Mouse (Mus musculus) kidney, embryonic 15.5 days (tissue): ENCODE measurements around the gene Rab4a. TPM values are rescaled to one million over a fixed set of nuclear protein-coding genes. Genes with fewer than 3 reads are reported as not detected.

Source experiments
- ATAC-seq: fragments of 200-750 bp; cut with Nextera tagmentation; replicated peaks from 2 replicates; pipeline ENCODE4 v1.8.0; 2017; ENCODE audit warnings: moderate TSS enrichment; ENCODE audit not compliant: low FRiP score
- H3K27ac ChIP-seq: fragments of 300-500 bp; sonication (generic); 2 replicates; pipeline ENCODE4 v1.5.1; 2015; ENCODE audit warnings: mild to moderate bottlenecking, inconsistent platforms
- H3K27me3 ChIP-seq: fragments of 300-500 bp; sonication (generic); 2 replicates; pipeline ENCODE4 v1.6.1; 2015; ENCODE audit warnings: inconsistent platforms
- H3K36me3 ChIP-seq: fragments of 300-500 bp; sonication (generic); 2 replicates; pipeline ENCODE4 v1.6.1; 2015; ENCODE audit warnings: inconsistent platforms
- H3K4me1 ChIP-seq: fragments of 300-500 bp; sonication (generic); 2 replicates; pipeline ENCODE4 v1.6.1; 2015; ENCODE audit warnings: inconsistent platforms
- H3K4me2 ChIP-seq: fragments of 300-500 bp; sonication (generic); 2 replicates; pipeline ENCODE4 v1.6.1; 2015; ENCODE audit warnings: moderate library complexity, mild to moderate bottlenecking, inconsistent platforms
- H3K4me3 ChIP-seq: fragments of 300-500 bp; sonication (generic); replicated peaks from 2 replicates; pipeline ENCODE4 v1.5.1; 2015; ENCODE audit warnings: mild to moderate bottlenecking, inconsistent platforms
- H3K9ac ChIP-seq: fragments of 300-500 bp; sonication (generic); 2 replicates; pipeline ENCODE4 v1.6.1; 2015; ENCODE audit warnings: mild to moderate bottlenecking, inconsistent platforms
- H3K9me3 ChIP-seq: fragments of 300-500 bp; sonication (generic); replicated peaks from 2 replicates; pipeline ENCODE4 v1.6.1; 2016; ENCODE audit warnings: inconsistent platforms
- whole genome bisulfite sequencing: fragments of 180-500 bp; shearing (Covaris S2); methylation state at CpG from one replicate; pipeline ENCODE4 v1.1.7; 2015; ENCODE audit warnings: mixed read lengths; 5-methylcytosine and 5-hydroxymethylcytosine counted together
- polyA plus RNA-seq: library from polyadenylated mRNA; unstranded; fragments of >200 nt; fragmentation: Nextera tagmentation; extraction: Ambion mirVana; gene quantifications from 2 replicates; pipeline ENCODE4 v1.2.1, GENCODE M21; 2015

The Rab4a gene
- polyA plus RNA-seq, 1 experiment from 2014 or later, result 44.9 TPM

DNA sequence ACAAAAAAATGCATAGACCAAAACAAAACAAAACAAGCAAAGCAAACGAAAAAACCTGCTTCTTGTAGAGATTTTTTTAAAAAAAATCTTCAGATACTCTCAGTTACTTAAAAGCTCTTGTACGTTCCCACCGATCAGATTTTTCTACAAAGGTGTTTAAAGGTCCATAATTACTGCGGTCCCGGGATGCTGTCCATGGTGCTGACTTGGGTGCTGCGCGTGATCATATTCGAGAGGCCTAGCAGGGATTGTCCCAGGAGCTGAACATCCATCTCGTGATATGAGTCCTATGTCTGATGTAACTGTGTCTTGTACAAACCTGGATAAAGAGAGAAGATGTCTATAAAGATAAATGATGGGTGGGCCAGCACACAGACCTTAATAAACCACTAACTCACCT, 32.7 kb downstream of the Rab4a start:
- H3K9ac ChIP-seq, result no peak overlapping the region
- H3K36me3 ChIP-seq, result peaks cover 44% of the 10 kb centered on the region
- WGBS, result 68% methylated on average over 9 of the region's 9 CpGs
- H3K4me2 ChIP-seq, result no peak overlapping the region
- no peaks in the 10 kb centered on the region for H3K9me3 ChIP-seq
- ATAC-seq, result no peak
- no peaks in the 10 kb centered on the region for H3K27me3 ChIP-seq
- H3K4me3 ChIP-seq, result no peak overlapping the region
- H3K4me1 ChIP-seq, result no peaks in the 10 kb centered on the region
- no peak overlapping the region for H3K27ac ChIP-seq

- H3K4me2 ChIP-seq, result no peak overlapping the region
- H3K27ac ChIP-seq, result no peak overlapping the region
- peaks cover 22% of the 10 kb centered on the region for H3K36me3 ChIP-seq
- no peak for ATAC-seq
- 93% methylated on average over 15 of the region's 15 CpGs for WGBS
- no peak overlapping the region for H3K9ac ChIP-seq
- H3K4me3 ChIP-seq, result no peak overlapping the region
- H3K9me3 ChIP-seq, result no peaks in the 10 kb centered on the region
- H3K27me3 ChIP-seq, result no peaks in the 10 kb centered on the region
- no peaks in the 10 kb centered on the region for H3K4me1 ChIP-seq
These were observed 35.0 kb downstream of the Rab4a start for GRCm38 (mm10) chr8:123840578-123841345.

- Histone ChIP-seq H3K9me3 (no peaks in the 10 kb centered on the region), H3K9ac (no peak overlapping the region), H3K36me3 (peaks cover 11% of the 10 kb centered on the region), H3K4me2 (no peak overlapping the region), H3K4me1 (no peaks in the 10 kb centered on the region), H3K27me3 (no peaks in the 10 kb centered on the region), H3K27ac (no peak overlapping the region), H3K4me3 (no peak overlapping the region)
- ATAC-seq, result no peak
- 87% methylated on average over 12 of the region's 12 CpGs for WGBS
These were observed 36.3 kb downstream of the Rab4a start for GRCm38 (mm10) chr8:123842086-123842485.

- ATAC-seq, result no peak
- 72% methylated on average over 7 of the region's 7 CpGs for WGBS
- Histone ChIP-seq H3K36me3 (0 out of 2 replicates have a peak, but pooled peaks cover 5% of the 10 kb centered on the region), H3K9me3 (no peaks in the 10 kb centered on the region), H3K27ac (no peak overlapping the region), H3K4me2 (no peak overlapping the region), H3K4me1 (no peaks in the 10 kb centered on the region), H3K27me3 (no peaks in the 10 kb centered on the region), H3K4me3 (no peak overlapping the region), H3K9ac (no peak overlapping the region)
These were observed 38.6 kb downstream of the Rab4a start for GRCm38 (mm10) chr8:123844341-123844740.

DNA sequence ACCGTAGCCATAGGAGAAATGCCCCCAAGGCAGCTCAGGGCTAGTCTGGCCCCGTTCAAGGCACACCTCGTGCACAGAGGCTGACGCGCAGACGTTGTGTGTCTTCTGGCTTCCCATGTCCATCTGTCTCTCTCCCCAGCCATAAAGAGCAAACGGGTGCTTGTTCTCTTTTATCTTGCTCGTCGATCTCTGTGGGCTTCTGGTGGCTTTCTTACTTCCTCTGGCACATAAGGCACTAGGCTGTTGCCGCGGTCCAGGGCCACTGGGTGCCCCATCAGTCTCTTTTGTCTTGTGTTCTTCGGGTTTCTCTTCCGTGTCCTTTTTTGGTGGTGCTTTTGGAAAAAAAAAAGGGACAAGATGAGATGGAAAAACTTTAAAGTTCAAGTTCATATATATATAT, 39.3 kb downstream of the Rab4a start:
- H3K4me1 ChIP-seq, result no peaks in the 10 kb centered on the region
- 69% methylated on average over 13 of the region's 13 CpGs for WGBS
- no peaks in the 10 kb centered on the region for H3K27me3 ChIP-seq
- H3K36me3 ChIP-seq, result 0 out of 2 replicates have a peak, but pooled peaks cover 5% of the 10 kb centered on the region
- ATAC-seq, result no peak
- H3K27ac ChIP-seq, result no peak overlapping the region
- no peak overlapping the region for H3K9ac ChIP-seq
- H3K4me3 ChIP-seq, result no peak overlapping the region
- H3K9me3 ChIP-seq, result no peaks in the 10 kb centered on the region
- H3K4me2 ChIP-seq, result no peak overlapping the region

GRCm38 (mm10) chr8:123845991-123846390, 40.2 kb downstream of the Rab4a start:
- H3K27me3 ChIP-seq, result no peaks in the 10 kb centered on the region
- H3K4me3 ChIP-seq, result no peak overlapping the region
- H3K4me2 ChIP-seq, result no peak overlapping the region
- H3K36me3 ChIP-seq, result 0 out of 2 replicates have a peak, but pooled peaks cover 5% of the 10 kb centered on the region
- no peak overlapping the region for H3K9ac ChIP-seq
- no peaks in the 10 kb centered on the region for H3K4me1 ChIP-seq
- ATAC-seq, result no peak
- 88% methylated on average over 10 of the region's 10 CpGs for WGBS
- no peaks in the 10 kb centered on the region for H3K9me3 ChIP-seq
- no peak overlapping the region for H3K27ac ChIP-seq

DNA sequence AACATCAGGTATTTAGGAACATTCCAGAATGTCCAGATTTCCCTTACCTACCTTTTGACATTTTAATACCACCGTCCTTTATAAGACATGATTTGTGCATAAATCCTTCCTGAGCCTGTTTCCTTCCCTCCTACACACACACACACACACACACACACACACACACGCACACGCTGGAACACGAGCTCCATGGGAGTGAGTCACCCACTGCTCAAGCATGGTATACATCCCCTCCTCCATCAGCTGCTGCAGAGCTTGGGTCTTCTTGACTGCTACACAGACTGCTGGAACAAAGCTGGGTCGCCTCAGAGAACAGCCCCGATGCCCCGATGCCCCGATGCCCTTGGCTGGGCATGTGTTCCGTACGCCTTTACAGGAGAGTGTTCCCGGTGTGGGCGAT, 40.7 kb downstream of the Rab4a start:
- ATAC-seq, result no peak
- H3K4me3 ChIP-seq, result no peak overlapping the region
- H3K4me1 ChIP-seq, result no peaks in the 10 kb centered on the region
- no peak overlapping the region for H3K4me2 ChIP-seq
- 86% methylated on average over 12 of the region's 12 CpGs for WGBS
- H3K9ac ChIP-seq, result no peak overlapping the region
- no peak overlapping the region for H3K27ac ChIP-seq
- no peaks in the 10 kb centered on the region for H3K27me3 ChIP-seq
- 0 out of 2 replicates have a peak, but pooled peaks cover 1% of the 10 kb centered on the region for H3K36me3 ChIP-seq
- H3K9me3 ChIP-seq, result no peaks in the 10 kb centered on the region

- H3K36me3 ChIP-seq, result no peaks in the 10 kb centered on the region
- H3K4me1 ChIP-seq, result no peaks in the 10 kb centered on the region
- no peak for ATAC-seq
- H3K4me3 ChIP-seq, result no peak overlapping the region
- H3K9ac ChIP-seq, result no peak overlapping the region
- no peak overlapping the region for H3K27ac ChIP-seq
- no peaks in the 10 kb centered on the region for H3K27me3 ChIP-seq
- WGBS, result 58% methylated on average over 3 of the region's 3 CpGs
- H3K4me2 ChIP-seq, result no peak overlapping the region
- H3K9me3 ChIP-seq, result no peaks in the 10 kb centered on the region
These were observed 41.8 kb downstream of the Rab4a start for GRCm38 (mm10) chr8:123847546-123847945.

GRCm38 (mm10) chr8:123849352-123849751, 43.6 kb downstream of the Rab4a start:
- no peak overlapping the region for H3K9ac ChIP-seq
- H3K4me1 ChIP-seq, result no peaks in the 10 kb centered on the region
- 85% methylated on average over 4 of the region's 4 CpGs for WGBS
- no peak overlapping the region for H3K4me2 ChIP-seq
- no peaks in the 10 kb centered on the region for H3K36me3 ChIP-seq
- H3K27me3 ChIP-seq, result no peaks in the 10 kb centered on the region
- no peak overlapping the region for H3K27ac ChIP-seq
- no peaks in the 10 kb centered on the region for H3K9me3 ChIP-seq
- no peak overlapping the region for H3K4me3 ChIP-seq
- ATAC-seq, result no peak

- Histone ChIP-seq H3K27ac (no peak overlapping the region), H3K9me3 (no peaks in the 10 kb centered on the region), H3K36me3 (no peaks in the 10 kb centered on the region), H3K4me2 (no peak overlapping the region), H3K9ac (no peak overlapping the region), H3K4me1 (no peaks in the 10 kb centered on the region), H3K27me3 (no peaks in the 10 kb centered on the region), H3K4me3 (no peak overlapping the region)
- ATAC-seq, result no peak
- 35% methylated on average over 5 of the region's 5 CpGs for WGBS
These were observed 45.8 kb downstream of the Rab4a start for GRCm38 (mm10) chr8:123851590-123851989.

GRCm38 (mm10) chr8:123854252-123854651, 48.5 kb downstream of the Rab4a start:
- H3K9ac ChIP-seq, result no peak overlapping the region
- H3K27ac ChIP-seq, result no peak overlapping the region
- H3K4me2 ChIP-seq, result no peak overlapping the region
- no peak overlapping the region for H3K4me3 ChIP-seq
- H3K9me3 ChIP-seq, result no peaks in the 10 kb centered on the region
- H3K36me3 ChIP-seq, result no peaks in the 10 kb centered on the region
- H3K4me1 ChIP-seq, result peaks cover 11% of the 10 kb centered on the region
- no peak for ATAC-seq
- 89% methylated on average over 1 of the region's 1 CpGs for WGBS
- H3K27me3 ChIP-seq, result peaks cover 9% of the 10 kb centered on the region; the same call in 1 of the 2 replicates

DNA sequence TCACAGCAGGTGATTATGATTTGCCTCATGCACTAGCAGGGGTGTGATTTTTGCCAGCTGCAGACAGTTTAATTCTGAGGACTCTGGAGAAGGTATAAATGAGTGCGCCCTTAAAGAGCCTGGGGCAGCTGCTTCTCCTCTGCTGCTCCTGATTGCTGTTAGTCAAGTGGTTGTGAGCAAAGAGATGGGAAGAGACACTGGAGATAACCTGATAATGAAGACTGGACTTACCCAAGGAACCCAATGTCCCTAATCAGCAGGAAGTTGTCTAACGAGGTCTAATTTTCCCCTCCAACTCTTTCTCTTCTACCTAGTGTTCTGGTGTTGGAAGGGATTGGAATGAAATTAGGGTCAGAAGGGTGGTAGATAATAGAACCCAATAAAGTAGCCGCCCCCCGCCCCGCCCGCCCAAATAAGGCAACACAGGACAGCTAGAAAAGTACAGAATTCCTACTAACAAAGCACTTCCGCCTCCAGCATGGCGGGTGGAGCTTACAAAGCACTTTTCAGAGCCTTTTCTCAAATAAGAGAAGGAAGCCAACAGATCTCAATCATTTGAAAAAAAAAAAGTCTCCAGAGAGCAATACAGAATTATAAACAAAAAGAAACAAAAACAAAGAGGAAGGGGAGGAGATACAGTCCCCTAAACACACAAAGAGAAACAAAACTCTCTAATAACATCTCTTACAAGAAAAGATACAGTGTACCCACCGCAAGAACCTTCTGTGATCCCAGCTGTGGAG, 49.1 kb downstream of the Rab4a start:
- no peak overlapping the region for H3K9ac ChIP-seq
- ATAC-seq, result no peak
- H3K36me3 ChIP-seq, result no peaks in the 10 kb centered on the region
- no peaks in the 10 kb centered on the region for H3K9me3 ChIP-seq
- WGBS, result 87% methylated on average over 9 of the region's 9 CpGs
- H3K27ac ChIP-seq, result no peak overlapping the region
- no peak overlapping the region for H3K4me2 ChIP-seq
- peaks cover 11% of the 10 kb centered on the region; the same call in 1 of the 2 replicates for H3K27me3 ChIP-seq
- no peak overlapping the region for H3K4me3 ChIP-seq
- H3K4me1 ChIP-seq, result peaks cover 12% of the 10 kb centered on the region
